Mouse (Mus musculus) limb, embryonic 10.5 days (tissue): ENCODE data around the gene Nr5a2. TPM values are rescaled to one million over a fixed set of nuclear protein-coding genes. Genes with fewer than 3 reads are reported as not detected.

Experiments
- DNase-seq: peaks from one replicate; pipeline ENCODE4 v3.0.0-alpha.2; 2017; ENCODE audit warnings: low spot score
- H3K27ac ChIP-seq: fragments of 300-500 bp; sonication (generic); 2 replicates; pipeline ENCODE4 v1.5.1; 2016; ENCODE audit warnings: mild to moderate bottlenecking
- H3K27me3 ChIP-seq: fragments of 300-500 bp; sonication (generic); 2 replicates; pipeline ENCODE4 v1.6.1; 2016; ENCODE audit warnings: low read depth, mild to moderate bottlenecking; ENCODE audit not compliant: poor library complexity, severe bottlenecking
- H3K36me3 ChIP-seq: fragments of 300-500 bp; sonication (generic); 2 replicates; pipeline ENCODE4 v1.6.1; 2016; ENCODE audit warnings: mild to moderate bottlenecking, moderate library complexity
- H3K4me1 ChIP-seq: fragments of 300-500 bp; sonication (generic); 2 replicates; pipeline ENCODE4 v1.6.1; 2016
- H3K4me3 ChIP-seq: fragments of 300-500 bp; sonication (generic); 2 replicates; pipeline ENCODE4 v1.5.1; 2016; ENCODE audit warnings: mild to moderate bottlenecking, moderate library complexity
- H3K9me3 ChIP-seq: fragments of 300-500 bp; sonication (generic); replicated peaks from 2 replicates; pipeline ENCODE4 v1.6.1; 2016; ENCODE audit warnings: mild to moderate bottlenecking
- WGBS: fragments of 180-500 bp; shearing (Covaris S2); methylation state at CpG from one replicate; pipeline ENCODE4 v1.1.7; 2016; 5-methylcytosine and 5-hydroxymethylcytosine counted together
- polyA plus RNA-seq: library from polyadenylated mRNA; unstranded; fragments of >200 nt; fragmentation: Nextera tagmentation; extraction: Ambion mirVana; gene quantifications from 2 replicates; pipeline ENCODE4 v1.2.1, GENCODE M21; 2016

Gene Nr5a2
- polyA plus RNA-seq, 1 experiment from 2014 or later, result 0.30 TPM

- H3K27ac ChIP-seq, result no peak overlapping the region
- H3K4me3 ChIP-seq, result no peak overlapping the region
- H3K36me3 ChIP-seq, result no peaks in the 10 kb centered on the region
- no peaks in the 10 kb centered on the region for H3K9me3 ChIP-seq
- WGBS, result 83% methylated on average over 4 of the region's 4 CpGs
- no peaks in the 10 kb centered on the region for H3K4me1 ChIP-seq
- DNase-seq, result no peak
- H3K27me3 ChIP-seq, result no peaks in the 10 kb centered on the region
Observed at GRCm38 (mm10) chr1:136920089-136920488, 40.2 kb downstream of the Nr5a2 start.

DNA sequence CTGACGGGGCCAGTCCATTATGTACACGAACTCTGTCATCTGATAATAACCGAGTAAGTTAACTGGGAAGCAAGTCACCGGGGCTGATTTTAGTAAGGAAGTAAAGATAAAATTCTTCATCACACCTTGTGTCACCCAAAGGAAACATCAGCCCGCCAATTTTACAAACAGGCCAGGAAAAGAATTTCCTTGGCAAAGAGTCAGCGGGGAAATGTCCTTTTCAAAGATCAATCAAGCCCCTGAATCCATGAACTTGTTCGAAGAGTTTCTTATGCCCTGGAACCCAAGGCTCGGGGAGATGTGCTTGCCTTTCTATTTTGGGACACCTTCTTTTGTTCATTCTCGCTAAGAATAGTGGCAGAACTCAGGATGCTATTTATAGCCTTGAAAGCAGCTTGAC lies 41.5 kb downstream of the Nr5a2 start:
- DNase-seq, result no peak
- Histone ChIP-seq H3K9me3 (no peaks in the 10 kb centered on the region), H3K4me1 (no peaks in the 10 kb centered on the region), H3K27ac (no peak overlapping the region), H3K36me3 (no peaks in the 10 kb centered on the region), H3K4me3 (no peak overlapping the region), H3K27me3 (no peaks in the 10 kb centered on the region)
- WGBS, result 84% methylated on average over 9 of the region's 9 CpGs

DNA sequence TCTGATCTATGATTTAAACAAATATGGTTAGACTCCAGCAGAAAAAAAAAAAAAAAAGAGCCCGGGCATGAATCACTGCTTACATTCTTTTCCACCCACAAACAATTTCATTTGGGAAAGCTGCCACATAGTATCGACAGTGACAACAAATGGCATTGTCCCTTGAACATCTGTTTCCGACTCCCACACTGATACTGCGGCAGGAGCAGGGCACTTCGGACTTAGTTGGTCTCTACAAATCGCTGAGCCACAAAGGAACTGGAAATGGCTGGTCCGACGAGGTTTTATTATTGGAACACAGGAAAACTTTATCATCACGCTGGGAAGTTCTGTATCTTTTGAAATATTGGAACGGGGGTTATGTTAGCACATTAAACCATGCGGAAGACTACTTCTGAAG lies 44.8 kb downstream of the Nr5a2 start:
- 75% methylated on average over 11 of the region's 11 CpGs for WGBS
- no peak overlapping the region for H3K4me3 ChIP-seq
- no peak overlapping the region for H3K27ac ChIP-seq
- H3K9me3 ChIP-seq, result no peaks in the 10 kb centered on the region
- no peak for DNase-seq
- no peaks in the 10 kb centered on the region for H3K4me1 ChIP-seq
- no peaks in the 10 kb centered on the region for H3K36me3 ChIP-seq
- no peaks in the 10 kb centered on the region for H3K27me3 ChIP-seq

DNA sequence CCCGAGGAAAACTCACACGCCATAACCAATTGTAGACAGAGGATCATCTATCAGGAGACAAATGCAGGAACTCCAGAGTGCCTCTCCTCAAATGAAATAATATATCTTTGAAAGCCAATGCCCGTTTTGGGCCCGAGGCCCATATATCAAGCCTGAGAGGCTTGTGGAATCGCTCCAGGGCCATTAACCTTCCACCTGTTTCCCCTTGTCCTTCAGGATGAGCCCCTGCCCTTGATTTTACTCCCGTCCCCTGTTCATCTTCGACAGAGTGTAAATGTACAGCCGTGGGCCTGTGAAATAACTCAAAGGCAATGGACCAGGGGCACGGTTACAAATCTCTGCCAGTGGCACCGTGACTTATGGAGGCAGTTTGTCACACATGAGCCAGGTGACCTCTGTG lies 48.3 kb downstream of the Nr5a2 start:
- DNase-seq, result no peak
- 74% methylated on average over 10 of the region's 10 CpGs for WGBS
- Histone ChIP-seq H3K36me3 (no peaks in the 10 kb centered on the region), H3K4me3 (no peak overlapping the region), H3K4me1 (no peaks in the 10 kb centered on the region), H3K9me3 (no peaks in the 10 kb centered on the region), H3K27ac (no peak overlapping the region), H3K27me3 (no peaks in the 10 kb centered on the region)

DNA sequence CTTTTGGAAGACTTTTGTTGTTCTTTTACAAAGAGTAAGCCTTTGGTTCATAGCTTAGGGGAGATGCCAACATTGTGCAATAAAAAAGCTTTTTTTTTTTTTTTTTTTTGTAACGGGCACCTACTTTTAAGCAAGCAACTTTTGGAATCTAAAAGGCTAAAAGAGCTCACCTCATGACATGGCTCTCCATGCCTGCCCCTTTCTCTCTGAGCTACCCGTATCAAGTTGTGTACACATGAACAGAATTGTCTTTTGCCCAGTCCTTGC lies 48.7 kb downstream of the Nr5a2 start:
- Histone ChIP-seq H3K27me3 (no peaks in the 10 kb centered on the region), H3K4me1 (no peaks in the 10 kb centered on the region), H3K36me3 (no peaks in the 10 kb centered on the region), H3K9me3 (no peaks in the 10 kb centered on the region), H3K27ac (no peak overlapping the region), H3K4me3 (no peak overlapping the region)
- no peak for DNase-seq
- 92% methylated on average over 2 of the region's 2 CpGs for WGBS

DNA sequence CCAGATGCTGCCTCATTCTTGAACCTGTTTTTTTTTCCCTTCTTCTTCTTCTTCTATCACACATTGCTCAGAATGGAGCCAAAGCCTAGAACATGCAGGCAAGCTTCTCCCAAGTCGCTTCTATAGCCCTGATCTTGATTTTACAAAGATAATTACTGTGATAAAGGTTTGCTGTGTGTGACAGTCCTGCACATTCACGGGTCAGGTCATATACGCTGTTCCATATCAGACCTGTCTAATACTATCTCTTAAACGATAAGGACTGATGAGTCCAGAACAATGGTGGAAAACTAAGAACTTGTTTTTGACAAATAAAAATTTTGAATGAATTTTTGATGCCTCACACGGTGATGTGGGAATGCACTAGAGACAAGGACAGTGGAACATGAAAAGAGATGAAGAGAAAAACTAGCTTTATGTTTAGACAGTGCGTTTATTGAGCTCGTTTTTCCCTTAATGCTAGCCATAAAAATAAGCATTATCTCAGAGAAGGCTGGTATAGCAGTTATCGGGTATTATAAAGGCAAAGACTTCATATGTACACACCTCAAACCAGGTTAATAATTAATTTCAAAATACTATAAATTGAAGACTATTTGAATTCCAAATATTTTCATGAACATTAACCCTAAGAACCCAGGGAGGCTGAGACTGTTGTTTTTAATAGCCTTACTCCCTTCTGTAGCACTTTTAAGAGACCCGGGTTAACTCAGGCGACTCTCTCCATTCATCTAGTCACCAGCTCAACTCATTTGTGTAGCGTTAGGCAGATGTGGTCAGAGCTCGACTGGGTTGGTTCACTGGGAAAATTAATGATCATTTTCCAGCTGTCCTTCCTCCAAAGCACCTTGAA lies 49.3 kb downstream of the Nr5a2 start:
- no peaks in the 10 kb centered on the region for H3K36me3 ChIP-seq
- H3K4me3 ChIP-seq, result no peak overlapping the region
- H3K9me3 ChIP-seq, result no peaks in the 10 kb centered on the region
- H3K4me1 ChIP-seq, result no peaks in the 10 kb centered on the region
- no peak for DNase-seq
- 80% methylated on average over 12 of the region's 12 CpGs for WGBS
- H3K27ac ChIP-seq, result no peak overlapping the region
- no peaks in the 10 kb centered on the region for H3K27me3 ChIP-seq

DNA sequence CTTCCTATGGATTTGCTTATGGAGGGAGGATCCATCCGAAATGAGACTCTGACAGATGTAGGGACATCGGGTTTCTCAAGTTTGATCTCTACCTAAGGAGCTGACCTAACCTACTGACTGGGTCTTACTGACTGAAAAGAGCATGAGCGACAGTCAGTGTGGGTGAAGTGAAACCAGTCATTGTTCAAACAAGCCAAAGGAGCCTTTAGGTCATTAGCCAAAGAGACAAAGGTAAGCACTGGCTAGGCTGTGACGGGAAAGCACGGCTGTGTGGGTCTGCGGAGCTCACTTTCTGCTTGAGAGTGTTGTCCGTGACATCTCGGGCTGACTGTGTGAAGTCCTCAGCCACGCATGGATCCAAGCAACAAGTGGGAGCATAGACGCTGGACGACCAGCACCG lies 50.1 kb downstream of the Nr5a2 start:
- H3K27me3 ChIP-seq, result no peaks in the 10 kb centered on the region
- DNase-seq, result no peak
- no peaks in the 10 kb centered on the region for H3K36me3 ChIP-seq
- 88% methylated on average over 12 of the region's 12 CpGs for WGBS
- no peaks in the 10 kb centered on the region for H3K9me3 ChIP-seq
- H3K4me1 ChIP-seq, result no peaks in the 10 kb centered on the region
- H3K27ac ChIP-seq, result no peak overlapping the region
- no peak overlapping the region for H3K4me3 ChIP-seq

DNA sequence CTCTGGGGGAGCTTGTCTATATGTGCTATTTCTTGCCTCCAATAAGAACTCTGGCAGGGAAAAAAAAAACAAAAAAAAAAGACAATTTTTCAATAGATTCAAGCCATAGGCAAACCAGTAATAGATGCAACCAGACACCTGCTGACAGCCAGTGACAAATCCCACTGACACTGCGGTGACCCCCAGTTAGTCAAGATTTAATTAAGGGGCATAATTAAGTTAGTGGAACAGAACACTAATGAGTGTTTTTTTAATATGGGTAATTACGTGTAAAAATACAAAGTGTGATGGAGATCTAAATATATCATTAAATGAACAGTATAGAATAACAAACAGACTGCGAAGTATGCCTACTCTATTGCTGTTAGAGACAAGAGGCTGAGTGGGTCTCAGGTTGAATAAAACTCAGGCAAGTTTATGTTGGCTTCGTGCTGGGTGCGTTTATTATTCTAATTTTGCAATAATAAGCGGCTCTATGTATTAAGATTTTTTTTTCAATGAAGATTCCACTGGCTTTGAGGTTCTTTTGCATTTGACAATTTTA lies 50.7 kb downstream of the Nr5a2 start:
- no peaks in the 10 kb centered on the region for H3K9me3 ChIP-seq
- WGBS, result 86% methylated on average over 6 of the region's 6 CpGs
- H3K27me3 ChIP-seq, result no peaks in the 10 kb centered on the region
- H3K36me3 ChIP-seq, result no peaks in the 10 kb centered on the region
- H3K4me1 ChIP-seq, result no peaks in the 10 kb centered on the region
- no peak for DNase-seq
- no peak overlapping the region for H3K4me3 ChIP-seq
- H3K27ac ChIP-seq, result no peak overlapping the region

DNA sequence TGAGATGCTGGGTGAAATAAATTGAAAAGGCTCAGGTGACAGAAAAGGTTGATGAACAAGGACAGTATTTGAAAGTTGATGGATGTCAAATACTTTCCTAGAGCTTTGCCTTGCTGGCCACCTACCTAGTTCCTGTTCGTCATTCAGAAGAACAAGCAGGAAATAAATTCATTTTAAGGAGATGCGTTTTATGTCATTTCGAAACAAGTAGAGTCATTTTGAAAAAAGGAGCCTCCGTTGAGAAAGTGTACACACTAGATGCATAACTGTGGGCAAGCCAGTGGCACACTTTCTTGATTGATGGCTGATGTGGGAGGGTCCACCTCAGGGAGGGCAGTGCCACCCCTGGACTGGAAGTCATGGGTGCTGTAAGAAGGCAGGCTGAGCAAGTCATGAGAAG lies 62.1 kb downstream of the Nr5a2 start:
- Histone ChIP-seq H3K4me3 (no peak overlapping the region), H3K9me3 (no peaks in the 10 kb centered on the region), H3K27ac (no peak overlapping the region), H3K4me1 (no peaks in the 10 kb centered on the region), H3K27me3 (no peaks in the 10 kb centered on the region), H3K36me3 (no peaks in the 10 kb centered on the region)
- DNase-seq, result no peak
- 97% methylated on average over 4 of the region's 4 CpGs for WGBS

- H3K4me1 ChIP-seq, result no peaks in the 10 kb centered on the region
- no peak overlapping the region for H3K27ac ChIP-seq
Observed at GRCm38 (mm10) chr1:136896351-136896750, 63.9 kb downstream of the Nr5a2 start.

DNA sequence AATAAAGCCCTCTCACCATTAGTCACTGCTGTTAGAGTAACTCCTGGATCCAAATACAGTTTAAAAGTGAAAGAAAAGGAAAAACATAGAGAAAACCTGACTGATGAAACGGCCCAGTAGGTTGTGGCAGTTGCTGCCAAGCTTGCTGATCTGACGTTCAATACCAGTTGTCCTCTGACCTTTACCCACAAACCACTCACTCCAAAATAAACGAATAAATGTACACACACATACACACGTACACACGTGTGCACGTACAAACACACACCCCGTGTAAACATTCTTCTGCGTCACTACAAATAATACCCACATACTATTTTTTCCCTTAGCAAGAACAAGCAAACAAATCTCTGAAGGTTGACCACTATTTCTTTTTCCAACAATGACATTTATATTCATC lies 64.4 kb downstream of the Nr5a2 start:
- peaks cover 2% of the 10 kb centered on the region for H3K4me1 ChIP-seq
- no peak overlapping the region for H3K27ac ChIP-seq
- WGBS, result 90% methylated on average over 8 of the region's 8 CpGs
- no peaks in the 10 kb centered on the region for H3K36me3 ChIP-seq
- no peaks in the 10 kb centered on the region for H3K27me3 ChIP-seq
- no peak for DNase-seq
- no peaks in the 10 kb centered on the region for H3K9me3 ChIP-seq
- no peak overlapping the region for H3K4me3 ChIP-seq

More at GRCm38 (mm10) chr1:136896351-136896750, 63.9 kb downstream of the Nr5a2 start:
- DNase-seq, result no peak
- Histone ChIP-seq H3K9me3 (no peaks in the 10 kb centered on the region), H3K27me3 (no peaks in the 10 kb centered on the region), H3K36me3 (no peaks in the 10 kb centered on the region), H3K4me3 (no peak overlapping the region)
- 51% methylated on average over 6 of the region's 6 CpGs for WGBS

GRCm38 (mm10) chr1:136894753-136895152 lies 65.5 kb downstream of the Nr5a2 start:
- Histone ChIP-seq H3K36me3 (no peaks in the 10 kb centered on the region), H3K4me1 (peaks cover 8% of the 10 kb centered on the region), H3K27me3 (no peaks in the 10 kb centered on the region), H3K4me3 (no peak overlapping the region), H3K9me3 (no peaks in the 10 kb centered on the region), H3K27ac (no peak overlapping the region)
- 81% methylated on average over 2 of the region's 2 CpGs for WGBS
- DNase-seq, result no peak

DNA sequence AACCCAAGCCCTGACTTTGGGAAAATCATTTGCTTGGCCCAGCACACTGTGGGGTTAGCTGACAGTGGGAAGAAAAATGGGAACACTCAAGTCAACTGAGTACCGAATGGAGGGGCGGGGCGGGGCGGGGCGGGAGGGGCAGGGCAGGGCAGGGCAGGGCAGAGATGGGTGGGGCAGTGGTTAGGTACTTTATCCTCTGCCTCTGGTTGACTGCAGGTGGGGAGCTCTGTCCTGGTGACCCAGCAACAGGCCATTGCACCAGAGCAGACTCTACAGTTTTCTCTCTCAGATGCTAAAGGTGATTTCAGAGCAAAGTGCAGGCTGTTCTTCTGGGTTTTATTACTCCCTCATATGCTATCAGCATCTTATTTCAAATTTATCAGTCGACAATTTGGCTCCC lies 67.1 kb downstream of the Nr5a2 start:
- Histone ChIP-seq H3K36me3 (no peaks in the 10 kb centered on the region), H3K4me1 (peaks cover 17% of the 10 kb centered on the region), H3K27ac (no peak overlapping the region), H3K9me3 (no peaks in the 10 kb centered on the region), H3K4me3 (no peak overlapping the region), H3K27me3 (no peaks in the 10 kb centered on the region)
- no peak for DNase-seq
- WGBS, result 81% methylated on average over 6 of the region's 6 CpGs

DNA sequence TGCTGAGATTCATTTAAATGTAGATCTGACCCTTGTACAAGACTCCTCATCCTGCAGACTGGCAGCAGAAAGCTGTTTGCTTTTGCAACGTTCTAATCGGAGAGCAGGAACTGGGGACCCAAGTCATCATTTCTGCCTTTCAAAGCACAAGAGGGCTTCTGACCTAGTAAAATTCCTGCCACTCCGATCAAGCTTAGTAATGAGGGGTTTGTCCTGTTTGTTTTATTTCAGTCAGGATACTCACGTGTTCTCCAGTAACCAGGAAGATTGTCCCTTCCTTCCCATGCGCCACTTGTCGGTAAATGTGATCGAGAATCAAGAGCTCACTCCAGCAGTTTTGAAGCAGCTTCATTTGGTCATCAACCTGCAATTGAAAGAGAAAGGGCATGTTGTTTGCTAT lies 69.8 kb downstream of the Nr5a2 start:
- WGBS, result 76% methylated on average over 7 of the region's 7 CpGs
- Histone ChIP-seq H3K27me3 (no peaks in the 10 kb centered on the region), H3K9me3 (no peaks in the 10 kb centered on the region), H3K36me3 (no peaks in the 10 kb centered on the region), H3K27ac (no peak overlapping the region), H3K4me1 (peaks cover 17% of the 10 kb centered on the region), H3K4me3 (no peak overlapping the region)
- no peak for DNase-seq
